Mouse (Mus musculus): ENCODE results near the gene Scand1. TPM values are rescaled to one million over a fixed set of nuclear protein-coding genes. Genes with fewer than 3 reads are reported as not detected.

Gene Scand1
- total RNA-seq (2021) = 10 to 100 TPM; 76.8 to 80.7 TPM

- DNase-seq (ENCODE audit: low spot score) = peak; percentile 70
- intact Hi-C loops (cut with DNase I) = no loop called here
These were observed at the start of gene Scand1, which contains the start of gene Cnbd2 for GRCm38 (mm10) chr2:156312297-156312897. TSS of gene Scand1 (minus strand) at chr2:156312704. TSS of gene Cnbd2 (plus strand) at chr2:156312299.

- no peak for DNase-seq (ENCODE audit: low spot score)
- intact Hi-C loops (cut with DNase I) = no loop called here
These were observed 43.5 kb upstream of the Scand1 start for GRCm38 (mm10) chr2:156356031-156356430.

- DNase-seq (ENCODE audit: low spot score) = peak; percentile 32
- intact Hi-C loops (cut with DNase I) = no loop called here
These were observed 40.8 kb upstream of the Scand1 start for GRCm38 (mm10) chr2:156353265-156353692.

- DNase-seq (ENCODE audit: low spot score) = no peak
- intact Hi-C loops (cut with DNase I) = no loop called here
These were observed 40.1 kb upstream of the Scand1 start for GRCm38 (mm10) chr2:156352413-156353165.

GRCm38 (mm10) chr2:156351243-156351642 lies 38.7 kb upstream of the Scand1 start:
- DNase-seq (ENCODE audit: low spot score) = no peak
- intact Hi-C loops (cut with DNase I) = no loop called here

- intact Hi-C loops (cut with DNase I) = no loop called here
- no peak for DNase-seq (ENCODE audit: low spot score)
These were observed 36.9 kb upstream of the Scand1 start for GRCm38 (mm10) chr2:156349286-156349848.

GRCm38 (mm10) chr2:156348812-156349211 lies 36.3 kb upstream of the Scand1 start:
- intact Hi-C loops (cut with DNase I) = no loop called here
- no peak for DNase-seq (ENCODE audit: low spot score)

GRCm38 (mm10) chr2:156344775-156345532 lies 32.5 kb upstream of the Scand1 start:
- no peak for DNase-seq (ENCODE audit: low spot score)
- intact Hi-C loops (cut with DNase I) = loop anchor here (2.0 kb wide), 1 partner anchor 170 kb away; no protein-coding TSS in a partner anchor

- DNase-seq (ENCODE audit: low spot score) = no peak
- intact Hi-C loops (cut with DNase I) = no loop called here
These were observed 27.6 kb upstream of the Scand1 start for GRCm38 (mm10) chr2:156340078-156340477.

GRCm38 (mm10) chr2:156331446-156331965 lies 19.0 kb upstream of the Scand1 start:
- intact Hi-C loops (cut with DNase I) = no loop called here
- no peak for DNase-seq (ENCODE audit: low spot score)

- no peak for DNase-seq (ENCODE audit: low spot score)
- intact Hi-C loops (cut with DNase I) = no loop called here
These were observed 18.2 kb upstream of the Scand1 start for GRCm38 (mm10) chr2:156330681-156331080.

GRCm38 (mm10) chr2:156324681-156325080 lies 12.2 kb upstream of the Scand1 start:
- peak; percentile 33 for DNase-seq (ENCODE audit: low spot score)
- intact Hi-C loops (cut with DNase I) = no loop called here

GRCm38 (mm10) chr2:156324116-156324588 lies 11.6 kb upstream of the Scand1 start:
- peak; percentile 47 for DNase-seq (ENCODE audit: low spot score)
- intact Hi-C loops (cut with DNase I) = no loop called here

GRCm38 (mm10) chr2:156321538-156321937 lies 9.0 kb upstream of the Scand1 start:
- intact Hi-C loops (cut with DNase I) = no loop called here
- no peak for DNase-seq (ENCODE audit: low spot score)

- DNase-seq (ENCODE audit: low spot score) = no peak
- intact Hi-C loops (cut with DNase I) = no loop called here
These were observed 6.0 kb upstream of the Scand1 start for GRCm38 (mm10) chr2:156318491-156318890.

GRCm38 (mm10) chr2:156314811-156315210 lies 2.3 kb upstream of the Scand1 start:
- intact Hi-C loops (cut with DNase I) = no loop called here
- DNase-seq (ENCODE audit: low spot score) = no peak

- no peak for DNase-seq (ENCODE audit: low spot score)
- intact Hi-C loops (cut with DNase I) = no loop called here
These were observed 649 bp upstream of the Scand1 start for GRCm38 (mm10) chr2:156313153-156313552.

- DNase-seq (ENCODE audit: low spot score) = peak; percentile 50
- intact Hi-C loops (cut with DNase I) = no loop called here
These were observed 638 bp downstream of the Scand1 start for GRCm38 (mm10) chr2:156311841-156312291.

- no peak for DNase-seq (ENCODE audit: low spot score)
- intact Hi-C loops (cut with DNase I) = no loop called here
These were observed 1.1 kb downstream of the Scand1 start for GRCm38 (mm10) chr2:156311441-156311840.

GRCm38 (mm10) chr2:156310945-156311344 lies 1.6 kb downstream of the Scand1 start:
- DNase-seq (ENCODE audit: low spot score) = no peak
- intact Hi-C loops (cut with DNase I) = no loop called here
